Mouse (Mus musculus) neutrophil, adult 5-6 weeks (primary cell): Measurements from ENCODE around the gene Thap2. TPM values are rescaled to one million over a fixed set of nuclear protein-coding genes. Genes with fewer than 3 reads are reported as not detected.

ENCODE experiments used
- ATAC-seq: fragments of 151-379, 151-347 bp; 2 replicates; pipeline ENCODE4 v1.8.0; 2017; ENCODE audit warnings: mild to moderate bottlenecking, moderate TSS enrichment; ENCODE audit not compliant: insufficient number of reproducible peaks, poor library complexity, low FRiP score, severe bottlenecking; ENCODE audit errors: extremely low read depth
- total RNA-seq: library from RNA; stranded (forward); fragments of 200-1000 nt; gene quantifications from 2 replicates; pipeline ENCODE4 v1.2.3, GENCODE M21; 2017

Thap2 gene
- 8.1 and 8.7 TPM in 2 replicates for total RNA-seq

DNA sequence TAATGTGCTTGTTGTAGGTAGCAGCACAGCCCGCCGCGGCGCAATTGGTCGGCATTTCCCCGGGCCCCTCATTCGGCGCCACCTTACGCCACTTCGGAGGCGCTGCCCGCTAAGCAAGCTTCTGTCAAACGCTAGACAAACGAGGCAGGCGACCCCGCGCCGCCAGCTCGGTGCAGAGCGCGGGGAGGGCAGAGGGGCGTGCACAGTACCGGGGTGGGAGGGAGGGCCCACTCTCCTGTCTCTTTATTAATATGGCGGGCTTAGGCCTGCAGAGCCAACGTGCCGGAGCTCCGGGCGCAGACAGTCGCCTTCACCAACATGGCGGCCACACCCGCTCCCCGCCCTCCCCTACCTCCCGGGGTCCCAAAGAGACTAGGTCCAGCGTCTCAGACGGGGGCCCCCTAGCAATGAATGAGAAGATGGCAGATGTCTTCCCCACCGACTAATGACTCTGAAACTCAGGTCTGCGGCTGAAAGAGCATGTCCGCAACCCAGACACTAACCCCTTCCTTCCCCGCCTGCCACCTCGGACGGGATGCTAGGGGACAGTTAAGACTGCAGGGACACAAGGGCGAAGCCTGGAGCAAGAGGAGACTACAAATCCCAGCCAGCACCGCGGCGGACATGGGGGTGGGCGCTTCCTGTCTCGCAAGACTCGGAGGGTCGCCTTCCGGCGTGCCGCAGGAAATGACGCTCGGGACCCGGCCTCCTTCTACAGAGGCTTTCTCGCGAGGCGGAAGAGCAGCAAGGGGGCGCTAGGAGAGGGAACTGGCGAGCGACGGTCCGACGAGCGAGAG, at the start of gene Thap2, which contains the start of gene Zfc3h1:
Thap2 (minus strand) TSS at position 223 of the 797 bp plus-strand sequence.
Zfc3h1 (plus strand) TSS at position 739 of the 797 bp plus-strand sequence.
- ATAC-seq = peak; percentile 93

- ATAC-seq = no peak
These were observed 41.1 kb upstream of the Thap2 start for GRCm38 (mm10) chr10:115425351-115425750.

- ATAC-seq = no peak
These were observed 37.7 kb upstream of the Thap2 start for GRCm38 (mm10) chr10:115421976-115422375.

GRCm38 (mm10) chr10:115414056-115414455, 29.8 kb upstream of the Thap2 start:
- ATAC-seq = no peak

GRCm38 (mm10) chr10:115413496-115413895, 29.3 kb upstream of the Thap2 start:
- no peak for ATAC-seq

- ATAC-seq = peak; percentile 55; the same call in 1 of the 2 replicates
These were observed 22.1 kb upstream of the Thap2 start for GRCm38 (mm10) chr10:115406393-115406792.

DNA sequence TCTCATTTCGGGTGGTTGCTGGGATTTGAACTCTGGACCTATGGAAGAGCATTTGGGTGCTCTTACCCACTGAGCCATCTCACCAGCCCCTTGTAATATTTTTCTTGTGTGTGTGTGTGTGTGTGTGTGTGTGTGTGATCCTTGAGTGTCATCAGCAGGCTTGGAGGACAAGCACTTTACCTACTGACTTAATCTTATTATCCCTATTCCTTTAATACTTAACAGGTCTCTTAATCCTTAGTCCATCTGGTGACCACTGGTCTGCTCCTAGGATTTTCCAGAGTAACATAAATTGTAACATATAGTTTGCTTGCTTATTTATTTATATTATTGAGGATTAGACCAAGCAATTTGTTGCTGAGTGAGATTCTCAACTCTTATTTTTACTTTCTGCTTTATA, 7.7 kb upstream of the Thap2 start:
- no peak for ATAC-seq

GRCm38 (mm10) chr10:115391076-115391475, 6.8 kb upstream of the Thap2 start:
- no peak for ATAC-seq

DNA sequence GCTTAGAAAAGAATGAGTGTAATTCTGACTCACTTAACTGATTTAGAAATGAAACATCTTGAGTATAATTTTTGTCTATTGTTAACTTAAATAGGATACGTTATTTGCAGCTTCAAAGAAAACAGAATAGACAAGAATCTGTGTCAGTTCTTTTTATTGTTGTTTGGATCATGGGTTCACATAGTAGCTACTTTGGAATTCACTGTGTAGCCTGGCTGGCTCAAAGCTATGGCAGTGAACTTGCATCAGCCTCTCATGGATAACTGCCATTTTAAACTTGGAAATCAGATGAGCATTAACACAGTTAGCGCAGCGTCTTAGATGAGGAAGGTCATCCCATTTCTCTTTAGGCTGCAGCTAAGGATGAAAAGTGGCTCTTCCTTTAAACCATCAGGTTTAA, 3.6 kb upstream of the Thap2 start:
- ATAC-seq = no peak

DNA sequence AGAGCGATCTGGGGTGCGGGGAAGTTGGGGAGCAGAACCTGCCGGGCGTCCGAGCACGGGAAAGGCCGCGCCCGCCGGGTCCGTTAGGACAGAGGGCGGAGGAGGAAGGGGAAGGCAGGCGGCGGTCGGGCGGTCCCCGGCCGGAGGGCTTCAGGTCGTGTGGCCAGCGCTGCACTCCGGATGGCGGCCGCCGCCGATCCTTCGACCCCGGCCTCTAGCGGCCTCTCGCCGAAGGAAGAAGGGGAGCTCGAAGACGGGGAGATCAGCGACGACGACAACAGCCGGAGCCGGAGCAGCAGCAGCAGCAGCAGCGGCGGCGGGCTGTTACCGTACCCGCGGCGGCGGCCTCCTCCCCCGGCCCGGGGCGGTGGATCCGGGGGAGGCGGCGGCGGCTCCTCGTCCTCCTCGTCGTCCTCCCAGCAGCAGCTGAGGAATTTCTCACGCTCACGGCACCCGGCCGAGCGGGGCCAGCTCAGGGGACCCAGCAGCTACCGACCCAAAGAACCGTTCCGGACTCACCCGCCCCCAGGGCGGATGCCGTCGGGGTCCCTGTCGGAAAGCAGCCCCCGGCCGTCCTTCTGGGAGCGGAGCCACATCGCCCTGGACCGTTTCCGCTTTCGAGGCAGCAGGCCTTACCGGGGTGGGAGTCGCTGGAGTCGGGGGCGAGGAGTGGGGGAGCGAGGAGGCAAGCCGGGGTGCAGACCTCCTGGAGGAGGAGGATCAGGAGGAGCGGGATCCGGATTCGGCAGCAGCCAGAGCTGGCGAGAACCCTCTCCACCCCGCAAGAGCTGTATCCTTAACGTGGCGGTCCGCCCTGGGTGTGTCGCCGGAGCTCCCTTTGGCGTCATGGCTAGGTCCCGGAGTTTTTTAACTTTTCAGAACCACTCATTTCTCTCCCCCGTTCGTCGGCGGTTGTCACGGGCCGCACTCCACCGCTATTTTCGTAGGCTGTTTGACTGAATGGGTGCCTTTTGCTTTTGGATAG, 1.1 kb upstream of the Thap2 start:
- ATAC-seq = no peak

DNA sequence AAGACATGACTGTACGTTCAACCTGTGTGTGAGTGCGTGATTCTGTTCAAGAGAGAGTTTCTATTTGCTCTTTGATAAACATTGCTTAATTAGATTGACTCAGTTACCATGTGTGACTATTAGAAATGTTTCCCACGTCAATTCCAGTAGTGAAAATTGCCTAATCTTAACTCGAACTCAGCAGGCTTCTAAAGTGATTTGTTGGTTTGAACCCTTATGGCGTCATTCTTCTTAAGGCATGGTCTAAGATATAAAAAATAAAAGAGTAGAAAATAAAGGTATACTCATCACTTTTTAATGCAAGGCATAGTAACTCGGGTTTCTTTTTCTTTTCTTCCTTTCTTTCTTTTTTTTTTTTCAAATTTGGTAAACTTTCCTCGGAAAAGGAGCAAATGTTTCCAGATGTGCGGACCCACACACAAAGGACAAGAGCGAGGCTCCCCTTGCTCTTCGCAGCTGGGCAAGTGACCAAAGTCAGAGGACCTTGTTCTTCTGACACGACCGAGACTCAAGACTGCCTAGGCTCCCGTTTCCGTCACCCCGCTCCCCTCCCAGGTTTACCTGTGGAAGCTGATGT, 511 bp downstream of the Thap2 start:
- ATAC-seq = no peak

DNA sequence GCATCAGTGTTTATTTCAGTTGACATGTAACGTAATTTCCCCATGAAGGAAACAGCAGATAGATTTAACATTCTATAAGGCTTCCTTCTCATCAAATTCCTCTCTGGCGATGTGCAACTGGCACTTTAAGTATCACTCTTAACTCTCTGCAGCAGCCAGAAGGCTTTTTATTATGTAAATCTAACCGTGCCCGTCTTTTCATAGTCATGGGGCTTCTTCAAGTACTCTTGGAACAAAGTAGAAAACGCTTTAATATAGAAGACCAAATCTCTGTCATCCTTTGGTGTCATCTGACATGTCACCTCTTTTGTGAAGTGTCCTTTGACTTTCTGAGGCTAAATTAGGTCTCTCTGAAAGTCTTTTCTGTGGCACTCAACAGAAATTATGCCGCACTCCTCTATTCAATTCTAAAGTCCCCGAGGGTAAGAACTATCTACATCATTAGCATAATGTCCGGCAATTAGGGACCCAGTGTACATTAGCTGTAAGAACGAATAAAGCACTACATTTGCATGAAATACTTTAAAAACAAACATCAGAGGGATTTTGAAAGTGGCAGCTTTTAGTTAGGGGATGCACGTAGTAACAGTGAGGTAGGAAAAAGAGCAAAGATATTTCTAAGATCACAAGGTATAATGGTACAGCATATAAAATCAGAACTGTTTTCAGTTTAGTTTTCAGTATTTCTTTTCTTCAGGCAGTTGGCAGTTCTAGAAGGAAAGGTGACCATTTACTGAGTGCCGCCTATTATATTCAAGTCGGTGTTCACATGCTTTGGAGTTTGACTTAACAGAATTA, 1.2 kb downstream of the Thap2 start:
- no peak for ATAC-seq

DNA sequence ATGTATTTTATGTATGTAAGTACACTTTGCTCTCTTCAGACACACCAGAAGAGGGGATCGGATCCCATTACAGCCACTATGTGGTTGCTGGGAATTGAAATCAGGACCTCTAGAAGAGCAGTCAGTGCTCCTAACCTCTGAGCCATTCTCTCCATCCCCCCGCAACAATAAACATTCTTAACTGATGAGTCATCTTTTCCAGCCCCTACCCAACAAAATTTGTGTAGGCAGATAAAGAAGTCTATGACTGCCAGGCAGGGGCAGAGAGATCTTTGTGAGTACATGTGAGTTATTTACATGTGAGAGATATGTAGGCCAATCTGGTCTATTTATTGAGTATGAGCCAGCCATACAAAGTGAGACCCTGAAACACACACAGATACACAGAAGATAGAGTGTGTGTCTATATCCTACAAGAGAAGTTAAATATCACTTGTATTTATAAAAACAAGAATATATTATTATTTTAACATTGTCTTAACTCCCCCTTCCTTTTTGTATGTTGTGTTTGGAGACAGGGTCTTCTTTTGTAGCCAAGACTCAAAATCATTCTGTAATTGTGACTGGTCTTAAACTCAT, 2.6 kb downstream of the Thap2 start:
- ATAC-seq = no peak

- ATAC-seq = no peak
These were observed 21.1 kb downstream of the Thap2 start for GRCm38 (mm10) chr10:115363151-115363550.

- no peak for ATAC-seq
These were observed 21.6 kb downstream of the Thap2 start for GRCm38 (mm10) chr10:115362623-115362964.

GRCm38 (mm10) chr10:115361840-115362622, 22.2 kb downstream of the Thap2 start, which contains the start of gene Tmem19:
Gene Tmem19, minus strand, starts transcription at chr10:115362501.
- peak; percentile 92 for ATAC-seq

- ATAC-seq = no peak
These were observed 25.2 kb downstream of the Thap2 start for GRCm38 (mm10) chr10:115359066-115359465.
